Mouse (Mus musculus): ENCODE measurements at regions not wholly inside any gene's neighbourhood (a gene's known extent, or its start where the extent isn't known, plus 50 kb on each side); places are given as distances from the start of the nearest gene placed in this dataset.
A peak's percentile ranks its signal among the peaks of the same experiment; 100 is the strongest.
"Not testable (repeated sequence)": the region's sequence is repeated elsewhere in the genome, so short reads cannot be mapped to it uniquely, and the experiment has no call there.

DNA sequence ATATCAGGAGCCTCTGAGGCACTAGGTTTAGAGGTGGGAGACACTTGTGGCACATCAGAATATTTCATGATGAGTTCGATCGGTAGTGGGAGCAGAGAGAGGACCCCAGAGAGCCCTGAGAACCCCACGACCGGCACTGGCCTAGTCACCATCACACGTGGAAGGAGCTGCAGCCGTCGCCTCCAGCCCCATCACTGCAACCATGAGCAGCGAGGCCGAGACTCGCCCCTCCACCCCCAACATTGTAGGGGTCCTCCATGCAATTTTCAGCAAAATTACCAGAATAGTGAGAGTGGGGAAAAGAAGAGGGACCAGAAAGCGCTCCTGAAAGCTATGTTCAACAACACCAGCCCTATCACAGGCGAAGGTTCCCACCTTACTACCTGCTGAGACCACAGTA lies 297.0 kb downstream of the Edem1 start:
- DNase-seq (ENCODE audit: low spot score), result no peak

DNA sequence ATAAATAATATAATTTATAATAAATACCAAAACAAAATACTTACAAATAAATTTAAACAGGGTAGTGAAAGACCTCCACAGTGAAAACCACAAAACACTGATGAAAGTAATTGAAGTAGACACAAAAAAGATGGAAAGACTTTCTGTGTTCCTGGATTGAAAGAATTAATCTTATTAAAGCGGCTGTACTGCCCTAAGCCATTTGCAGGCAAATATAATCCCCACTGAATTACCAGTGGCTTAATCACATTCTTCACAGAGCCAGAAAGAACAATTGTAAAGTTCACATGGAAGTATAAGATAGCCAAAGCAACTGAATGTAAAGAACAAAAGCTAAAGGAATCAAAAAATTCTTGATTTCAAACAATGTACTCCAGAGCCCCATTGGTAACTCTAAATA lies 298.8 kb downstream of the Edem1 start:
- DNase-seq (ENCODE audit: low spot score), result no peak

DNA sequence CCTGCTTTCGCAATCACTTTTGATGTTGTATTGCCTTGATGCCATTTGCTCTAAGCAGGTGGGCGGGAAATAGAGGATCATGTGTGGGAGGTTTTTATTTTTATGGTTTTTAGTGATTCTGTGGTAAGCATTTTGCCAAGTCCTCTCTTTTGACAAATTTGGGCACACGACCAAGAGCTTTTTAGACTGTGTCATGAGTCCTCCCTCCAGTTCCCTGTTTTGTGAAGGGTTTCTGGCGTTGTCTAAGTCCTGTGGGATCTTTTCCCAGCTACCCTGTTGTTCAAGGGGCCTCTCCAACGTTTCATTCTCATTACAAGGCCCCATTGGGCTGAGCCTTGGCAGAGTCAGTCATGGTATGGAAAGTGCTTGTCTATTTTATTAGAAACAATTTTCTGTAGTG lies 317.7 kb downstream of the Edem1 start:
- DNase-seq (ENCODE audit: low spot score), result no peak

- DNase-seq (ENCODE audit: low spot score), result no peak
Observed at GRCm38 (mm10) chr6:109149043-109149442, 320.6 kb downstream of the Edem1 start.

DNA sequence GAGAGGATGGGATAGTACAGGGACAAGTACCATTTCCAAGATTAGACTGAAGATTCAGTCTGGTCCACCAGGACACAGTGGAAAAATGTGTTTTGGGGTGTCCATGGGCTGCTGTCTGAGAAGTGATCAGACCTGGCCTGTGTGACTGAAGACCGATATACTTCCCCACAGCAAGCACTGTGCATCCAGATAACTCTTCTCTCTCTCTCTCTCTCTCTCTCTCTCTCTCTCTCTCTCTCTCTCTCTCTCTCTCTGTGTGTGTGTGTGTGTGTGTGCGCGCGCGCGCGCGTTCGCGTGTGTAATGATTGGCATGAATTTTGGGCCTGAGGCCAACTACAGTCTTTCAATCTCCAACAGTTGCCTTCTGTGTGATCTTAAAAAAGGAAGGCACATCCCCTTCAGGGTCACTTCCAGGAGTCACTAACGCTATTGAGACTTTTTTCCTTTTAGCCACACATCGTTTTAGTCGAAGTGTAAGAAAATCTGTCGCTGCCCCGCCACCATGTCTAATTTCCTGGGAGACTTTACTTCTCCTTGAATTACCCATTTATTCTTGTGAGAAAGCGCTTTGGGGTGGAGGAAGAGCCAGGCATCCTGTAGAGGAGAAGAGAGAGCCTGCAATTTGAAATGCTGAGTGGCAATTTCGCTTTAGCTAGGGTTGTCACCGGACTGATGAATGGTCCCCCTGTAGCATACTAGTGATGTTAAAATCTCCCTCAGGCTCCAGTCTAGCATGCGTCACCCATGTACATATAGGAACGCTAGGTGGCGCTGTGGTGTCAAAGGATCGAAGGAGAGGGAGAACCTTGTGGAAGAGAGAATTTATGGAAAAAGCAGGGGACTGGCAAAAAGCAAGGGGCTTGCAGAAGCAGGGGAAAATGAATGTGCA lies 321.8 kb downstream of the Edem1 start:
- DNase-seq (ENCODE audit: low spot score), result peak; percentile 62

- no peak for DNase-seq (ENCODE audit: low spot score)
Observed at GRCm38 (mm10) chr6:109150912-109151256, 322.4 kb downstream of the Edem1 start.

GRCm38 (mm10) chr6:109153624-109154023 lies 325.2 kb downstream of the Edem1 start:
- no peak for DNase-seq (ENCODE audit: low spot score)

DNA sequence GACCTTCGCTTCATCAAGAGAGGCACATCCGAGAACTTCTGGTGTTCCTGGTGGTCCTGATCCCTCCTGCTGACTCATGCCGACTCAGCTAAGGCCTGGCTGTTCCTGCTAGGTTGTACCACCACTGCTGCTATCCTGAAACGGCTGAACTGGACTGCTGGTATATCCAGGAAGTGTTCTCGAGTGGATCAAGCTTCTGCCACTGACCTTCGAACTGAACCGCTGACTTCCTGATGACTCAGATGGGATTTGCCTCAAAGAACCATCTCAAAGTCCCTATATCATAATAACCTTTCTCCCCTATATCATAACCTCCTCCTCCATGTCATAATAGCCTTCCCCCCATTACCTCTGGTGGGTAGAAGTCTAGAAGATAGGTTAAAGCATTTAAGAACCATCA lies 331.1 kb downstream of the Edem1 start:
- DNase-seq (ENCODE audit: low spot score), result no peak

DNA sequence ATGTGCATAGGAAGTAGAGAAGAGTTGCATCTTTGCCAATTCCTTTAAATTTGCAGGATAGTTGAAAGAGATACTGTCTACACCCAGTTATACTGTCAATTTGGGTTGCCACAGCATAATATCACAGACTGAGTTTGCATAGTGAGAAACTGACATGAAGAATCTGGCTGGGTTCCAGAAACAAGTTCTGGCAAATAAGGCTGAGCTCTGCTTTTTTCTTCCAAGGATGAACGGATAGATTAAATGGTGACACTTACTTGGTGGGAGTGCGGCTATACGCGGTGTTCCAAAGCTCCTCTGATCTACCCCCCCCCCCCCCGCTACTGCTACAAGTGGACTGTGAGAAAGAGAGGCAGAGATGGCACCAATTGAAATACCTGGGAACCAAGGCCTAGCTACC lies 339.0 kb downstream of the Edem1 start:
- DNase-seq (ENCODE audit: low spot score), result no peak

DNA sequence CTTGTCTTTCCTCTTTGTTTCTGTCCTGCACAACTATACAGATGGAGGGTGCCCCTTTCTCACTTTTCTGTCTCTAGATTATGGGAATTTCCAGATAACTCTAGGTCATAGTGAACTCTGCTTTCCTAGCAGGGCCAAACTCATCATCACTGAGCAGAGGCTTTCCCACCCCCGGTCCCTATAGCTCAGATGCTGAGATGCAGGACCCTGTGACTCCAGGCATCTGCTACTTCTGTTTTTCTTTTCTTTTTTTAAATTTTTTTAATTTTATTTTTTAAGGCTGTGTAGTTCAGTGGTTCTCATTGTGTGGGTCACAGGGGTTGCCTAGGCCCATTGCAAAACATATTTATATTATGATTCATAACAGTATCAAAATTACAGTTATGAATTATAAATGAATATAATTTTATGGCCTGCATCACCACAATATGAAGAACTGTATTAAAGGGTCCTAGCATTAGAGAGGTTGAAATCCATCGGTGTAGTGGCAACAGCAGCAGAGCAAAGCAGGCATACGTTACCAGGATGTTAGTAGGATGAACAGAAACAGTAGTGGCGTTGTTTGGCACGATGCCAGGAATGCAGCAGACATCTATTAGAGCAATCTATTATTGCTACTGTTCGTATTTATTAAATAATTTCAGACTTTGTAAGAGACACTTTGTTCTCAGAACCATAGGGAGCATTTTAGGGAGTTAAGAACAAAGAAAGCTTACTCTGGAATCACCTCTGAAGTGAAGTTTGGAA lies 343.8 kb downstream of the Edem1 start:
- DNase-seq (ENCODE audit: low spot score), result no peak

GRCm38 (mm10) chr6:109173015-109173414 lies 344.6 kb downstream of the Edem1 start:
- no peak for DNase-seq (ENCODE audit: low spot score)

DNA sequence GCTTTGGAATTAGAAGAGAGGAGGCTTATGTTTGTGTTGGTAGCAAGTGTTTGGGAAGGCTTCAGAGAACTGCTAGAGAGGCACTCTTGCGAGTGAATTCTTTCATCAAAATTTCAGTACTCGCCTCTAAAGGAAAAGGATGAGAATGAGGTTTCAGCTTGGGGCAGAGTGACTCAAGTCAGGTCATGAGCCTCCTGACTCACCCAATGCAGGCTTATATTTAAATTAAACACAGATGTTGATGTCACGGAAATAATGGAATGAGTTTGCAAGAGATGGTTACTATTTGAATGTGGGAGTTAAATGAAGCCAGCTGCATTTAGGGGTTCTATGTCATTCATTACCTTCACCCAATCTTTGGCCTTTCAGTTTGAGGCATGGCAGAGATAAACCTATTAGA lies 348.4 kb downstream of the Edem1 start:
- DNase-seq (ENCODE audit: low spot score), result no peak

GRCm38 (mm10) chr6:109182878-109183277 lies 354.4 kb downstream of the Edem1 start:
- DNase-seq (ENCODE audit: low spot score), result no peak

DNA sequence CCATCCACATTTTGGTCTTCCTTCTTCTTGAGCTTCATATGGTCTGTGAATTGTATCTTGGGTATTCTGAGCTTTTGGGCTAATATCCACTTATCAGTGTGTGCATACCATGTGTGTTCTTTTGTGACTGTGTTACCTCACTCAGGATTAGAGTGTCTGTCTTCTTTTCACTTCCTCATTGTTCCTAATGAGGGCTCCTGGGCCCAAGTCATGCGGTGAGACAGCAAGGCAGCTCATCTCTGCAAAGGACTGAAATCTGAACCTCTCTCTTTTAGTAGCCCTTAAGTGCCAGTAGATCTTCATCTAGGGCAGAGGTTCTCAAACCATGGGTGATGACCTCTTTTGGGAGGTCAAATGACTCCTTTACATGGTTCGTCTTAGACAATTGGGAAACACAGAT lies 364.6 kb downstream of the Edem1 start:
- not testable (repeated sequence) for DNase-seq (ENCODE audit: low spot score)

DNA sequence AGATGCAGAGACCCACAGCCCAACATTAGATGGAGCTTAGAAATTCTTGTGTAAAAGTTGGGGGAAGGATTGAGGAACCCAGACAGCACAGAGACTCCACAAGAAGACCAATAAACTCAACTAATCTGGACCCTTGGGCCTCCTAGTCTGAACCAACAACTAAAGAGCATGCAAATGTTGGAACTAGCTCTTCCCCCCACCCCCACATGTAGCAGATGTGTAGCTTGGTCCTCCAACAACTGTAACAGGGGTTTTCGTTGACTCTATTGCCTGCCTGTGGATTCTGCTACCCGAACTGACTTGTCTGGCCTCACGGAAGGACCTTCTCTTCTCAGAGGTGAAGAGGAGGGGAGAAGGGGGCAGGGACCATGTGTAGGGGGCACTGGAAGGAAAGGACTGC lies 365.2 kb downstream of the Edem1 start:
- no peak for DNase-seq (ENCODE audit: low spot score)

DNA sequence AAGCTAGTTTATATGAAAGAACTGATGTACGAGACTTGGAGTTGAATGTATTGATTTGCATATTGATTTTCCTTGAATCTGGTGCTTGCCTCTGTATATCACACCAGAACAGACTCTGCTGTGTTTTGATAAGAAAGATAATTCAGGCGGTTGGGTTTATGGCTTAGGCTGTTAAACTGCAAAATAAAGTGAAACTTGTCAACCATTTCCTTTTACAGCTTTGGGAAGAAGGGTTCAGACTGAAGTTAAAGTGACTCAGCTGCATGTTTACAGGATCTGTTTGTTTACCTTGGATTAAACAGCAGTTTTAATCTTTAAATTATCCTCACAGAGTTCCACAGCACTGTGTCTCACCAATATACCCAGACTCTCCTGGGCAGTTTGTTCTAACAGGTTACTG lies 381.3 kb downstream of the Edem1 start:
- DNase-seq (ENCODE audit: low spot score), result no peak

GRCm38 (mm10) chr6:109230391-109230790 lies 401.9 kb downstream of the Edem1 start:
- no peak for DNase-seq (ENCODE audit: low spot score)

GRCm38 (mm10) chr6:109233426-109233825 lies 405.0 kb downstream of the Edem1 start:
- no peak for DNase-seq (ENCODE audit: low spot score)

DNA sequence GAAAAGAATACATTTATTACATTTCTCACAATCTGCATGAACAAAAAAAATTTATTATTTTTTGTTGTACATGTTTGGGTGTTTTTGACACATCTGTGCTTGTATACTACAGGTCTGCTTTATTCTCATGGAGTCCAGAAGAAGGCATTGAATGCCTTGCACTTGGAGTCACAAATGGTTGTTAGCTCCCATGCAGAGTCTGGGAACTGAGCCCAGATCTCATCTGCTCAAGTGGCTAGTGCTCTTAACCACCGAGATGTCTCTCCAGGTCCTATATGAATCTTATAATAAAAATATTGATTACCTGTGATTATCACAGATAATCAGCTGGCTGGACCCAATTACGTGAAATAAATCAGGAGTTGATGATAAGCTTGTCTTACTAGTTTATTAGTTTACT lies 417.2 kb downstream of the Edem1 start:
- DNase-seq (ENCODE audit: low spot score), result no peak

GRCm38 (mm10) chr6:109246510-109246909 lies 418.1 kb downstream of the Edem1 start:
- DNase-seq (ENCODE audit: low spot score), result not testable (repeated sequence)

All from urinary bladder, postnatal 25 days (tissue).